Mouse (Mus musculus) kidney, embryonic 15.5 days (tissue): Measurements from ENCODE around the gene Phf10. TPM values are rescaled to one million over a fixed set of nuclear protein-coding genes. Genes with fewer than 3 reads are reported as not detected.
"Not testable (repeated sequence)": the region's sequence is repeated elsewhere in the genome, so short reads cannot be mapped to it uniquely, and the experiment has no call there.

Experiments used
- ATAC-seq: fragments of 200-750 bp; cut with Nextera tagmentation; replicated peaks from 2 replicates; pipeline ENCODE4 v1.8.0; 2017; ENCODE audit warnings: moderate TSS enrichment; ENCODE audit not compliant: low FRiP score
- H3K27ac ChIP-seq: fragments of 300-500 bp; sonication (generic); 2 replicates; pipeline ENCODE4 v1.5.1; 2015; ENCODE audit warnings: mild to moderate bottlenecking, inconsistent platforms
- H3K27me3 ChIP-seq: fragments of 300-500 bp; sonication (generic); 2 replicates; pipeline ENCODE4 v1.6.1; 2015; ENCODE audit warnings: inconsistent platforms
- H3K36me3 ChIP-seq: fragments of 300-500 bp; sonication (generic); 2 replicates; pipeline ENCODE4 v1.6.1; 2015; ENCODE audit warnings: inconsistent platforms
- H3K4me1 ChIP-seq: fragments of 300-500 bp; sonication (generic); 2 replicates; pipeline ENCODE4 v1.6.1; 2015; ENCODE audit warnings: inconsistent platforms
- H3K4me2 ChIP-seq: fragments of 300-500 bp; sonication (generic); 2 replicates; pipeline ENCODE4 v1.6.1; 2015; ENCODE audit warnings: moderate library complexity, mild to moderate bottlenecking, inconsistent platforms
- H3K4me3 ChIP-seq: fragments of 300-500 bp; sonication (generic); replicated peaks from 2 replicates; pipeline ENCODE4 v1.5.1; 2015; ENCODE audit warnings: mild to moderate bottlenecking, inconsistent platforms
- H3K9ac ChIP-seq: fragments of 300-500 bp; sonication (generic); 2 replicates; pipeline ENCODE4 v1.6.1; 2015; ENCODE audit warnings: mild to moderate bottlenecking, inconsistent platforms
- H3K9me3 ChIP-seq: fragments of 300-500 bp; sonication (generic); replicated peaks from 2 replicates; pipeline ENCODE4 v1.6.1; 2016; ENCODE audit warnings: inconsistent platforms
- WGBS: fragments of 180-500 bp; shearing (Covaris S2); methylation state at CpG from one replicate; pipeline ENCODE4 v1.1.7; 2015; ENCODE audit warnings: mixed read lengths; 5-methylcytosine and 5-hydroxymethylcytosine counted together
- polyA plus RNA-seq: library from polyadenylated mRNA; unstranded; fragments of >200 nt; fragmentation: Nextera tagmentation; extraction: Ambion mirVana; gene quantifications from 2 replicates; pipeline ENCODE4 v1.2.1, GENCODE M21; 2015

Gene Phf10
- polyA plus RNA-seq, 1 experiment from 2014 or later: 26.0 TPM

DNA sequence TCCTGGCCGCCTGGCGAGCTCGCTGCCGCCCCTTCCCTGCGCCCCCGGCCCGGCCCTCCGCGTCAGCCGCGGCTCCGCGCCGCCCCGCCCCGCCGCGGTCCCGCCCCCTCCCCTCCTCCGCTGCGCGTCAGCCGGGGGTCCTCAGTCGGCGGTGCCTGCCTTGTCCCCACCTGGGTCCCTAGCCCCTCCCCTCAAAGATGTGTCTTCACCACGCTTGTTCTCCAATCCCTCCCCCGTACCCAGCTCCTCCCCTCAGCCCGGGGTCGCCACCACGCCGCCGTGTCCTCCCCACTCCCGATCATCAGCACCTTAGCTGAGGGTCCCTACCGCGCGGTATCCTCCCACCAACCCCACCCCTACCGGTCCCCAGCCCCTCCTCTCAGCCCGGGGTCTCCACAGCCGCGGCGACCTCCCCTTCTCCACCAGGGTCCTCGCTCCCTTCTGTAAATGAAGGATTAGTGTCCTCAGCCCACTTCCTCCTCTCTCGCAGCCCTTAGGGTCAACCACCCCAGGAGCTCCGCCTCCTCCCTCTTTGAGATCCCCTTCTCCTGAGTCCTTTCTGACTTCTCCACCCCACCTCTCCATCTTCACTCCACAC is 583 bp upstream of the Phf10 start:
- H3K9me3 ChIP-seq, H3K4me2 ChIP-seq, H3K4me3 ChIP-seq, H3K9ac ChIP-seq, H3K27ac ChIP-seq, H3K27me3 ChIP-seq, H3K4me1 ChIP-seq: not testable (repeated sequence)
- ATAC-seq: peak; percentile 92
- no CpG with 5 or more reads among the region's 44 CpGs for WGBS
- peaks cover 13% of the 10 kb centered on the region for H3K36me3 ChIP-seq

DNA sequence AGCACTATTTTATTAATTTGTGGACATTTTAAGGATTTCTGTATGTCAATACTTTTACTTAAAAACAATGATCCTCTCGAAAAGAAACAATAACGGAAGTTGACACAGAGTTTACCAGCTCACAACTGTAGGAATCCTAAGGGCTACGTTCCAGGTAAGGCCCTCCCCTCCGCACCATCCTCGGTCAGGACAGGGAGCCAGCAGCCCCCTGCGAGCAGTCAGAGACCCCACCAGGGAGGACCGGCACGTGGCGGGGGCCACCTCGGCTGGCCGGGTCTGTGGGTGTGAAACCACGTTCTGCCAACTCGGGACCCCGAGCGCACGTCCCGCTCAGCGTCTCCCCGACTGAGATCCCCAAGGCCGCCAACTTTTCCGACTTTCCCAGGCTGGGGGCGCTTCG is 553 bp downstream of the Phf10 start:
- Histone ChIP-seq H3K27ac (no peak overlapping the region; the same call in 1 of the 2 replicates), H3K9ac (peak overlapping the region; percentile 58), H3K4me2 (peak overlapping the region; percentile 80), H3K27me3 (no peaks in the 10 kb centered on the region), H3K9me3 (no peaks in the 10 kb centered on the region), H3K4me1 (peaks cover 8% of the 10 kb centered on the region), H3K36me3 (peaks cover 16% of the 10 kb centered on the region), H3K4me3 (peak overlapping the region; percentile 78)
- peak; percentile 28 for ATAC-seq
- under 1% methylated on average over 21 of the region's 23 CpGs for WGBS

- Histone ChIP-seq H3K4me2 (peak overlapping the region; percentile 80), H3K9me3 (no peaks in the 10 kb centered on the region), H3K4me1 (peaks cover 8% of the 10 kb centered on the region), H3K4me3 (peak overlapping the region; percentile 33), H3K27me3 (no peaks in the 10 kb centered on the region), H3K9ac (0 out of 2 replicates have a peak overlapping the region, but pooled peaks have one; percentile 23), H3K36me3 (peaks cover 17% of the 10 kb centered on the region), H3K27ac (no peak overlapping the region)
- WGBS: 22% methylated on average over 3 of the region's 3 CpGs
- no peak for ATAC-seq
These were observed 1.1 kb downstream of the Phf10 start for GRCm38 (mm10) chr17:14959979-14960378.

- Histone ChIP-seq H3K4me1 (peaks cover 8% of the 10 kb centered on the region), H3K4me2 (no peak overlapping the region)
These were observed 2.3 kb downstream of the Phf10 start for GRCm38 (mm10) chr17:14958686-14959327.

GRCm38 (mm10) chr17:14953452-14953851 is 7.6 kb downstream of the Phf10 start:
- H3K4me2 ChIP-seq: no peak overlapping the region
- no peak overlapping the region for H3K4me3 ChIP-seq
- no peak overlapping the region for H3K9ac ChIP-seq
- H3K36me3 ChIP-seq: peaks cover 74% of the 10 kb centered on the region
- WGBS: 82% methylated on average over 8 of the region's 8 CpGs
- no peaks in the 10 kb centered on the region for H3K9me3 ChIP-seq
- ATAC-seq: no peak
- H3K4me1 ChIP-seq: no peaks in the 10 kb centered on the region
- H3K27ac ChIP-seq: no peak overlapping the region
- H3K27me3 ChIP-seq: no peaks in the 10 kb centered on the region

More at GRCm38 (mm10) chr17:14958686-14959327, 2.3 kb downstream of the Phf10 start:
- Histone ChIP-seq H3K36me3 (peaks cover 29% of the 10 kb centered on the region), H3K9me3 (no peaks in the 10 kb centered on the region), H3K4me3 (no peak overlapping the region), H3K27ac (no peak overlapping the region), H3K9ac (no peak overlapping the region), H3K27me3 (no peaks in the 10 kb centered on the region)
- WGBS: 89% methylated on average over 5 of the region's 5 CpGs
- no peak for ATAC-seq

GRCm38 (mm10) chr17:14949161-14949827 is 11.8 kb downstream of the Phf10 start:
- Histone ChIP-seq H3K4me2 (no peak overlapping the region), H3K9me3 (no peaks in the 10 kb centered on the region), H3K4me3 (no peak overlapping the region), H3K36me3 (peaks cover 80% of the 10 kb centered on the region), H3K27me3 (no peaks in the 10 kb centered on the region), H3K4me1 (peaks cover 9% of the 10 kb centered on the region), H3K27ac (no peak overlapping the region), H3K9ac (no peak overlapping the region)
- no peak for ATAC-seq
- 88% methylated on average over 7 of the region's 7 CpGs for WGBS

DNA sequence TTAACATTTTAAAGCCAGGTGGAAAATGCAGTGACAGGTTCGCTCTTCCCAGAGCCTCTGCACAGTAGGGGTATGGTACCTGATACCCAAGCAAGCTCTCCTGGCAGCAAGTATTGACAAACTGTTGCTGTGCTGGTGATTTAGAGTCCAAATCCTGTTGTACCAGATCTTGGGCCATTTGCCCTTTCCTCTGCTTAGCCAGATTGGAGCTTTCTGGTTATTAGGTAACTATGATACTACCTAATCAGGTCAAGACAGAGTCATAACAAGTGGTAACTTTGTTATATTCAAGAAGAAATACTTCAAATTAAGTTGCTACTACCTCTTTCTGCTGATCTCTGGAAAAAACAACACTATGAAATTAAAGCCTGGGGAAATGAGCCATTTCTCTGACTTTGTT is 16.5 kb downstream of the Phf10 start:
- WGBS: 94% methylated on average over 1 of the region's 1 CpGs
- Histone ChIP-seq H3K27ac (no peak overlapping the region), H3K4me1 (peaks cover 24% of the 10 kb centered on the region), H3K4me3 (no peak overlapping the region; the same call in 1 of the 2 replicates), H3K36me3 (peaks cover 36% of the 10 kb centered on the region), H3K4me2 (peak overlapping the region; percentile 80), H3K27me3 (no peaks in the 10 kb centered on the region), H3K9me3 (no peaks in the 10 kb centered on the region), H3K9ac (no peak overlapping the region)
- ATAC-seq: no peak

DNA sequence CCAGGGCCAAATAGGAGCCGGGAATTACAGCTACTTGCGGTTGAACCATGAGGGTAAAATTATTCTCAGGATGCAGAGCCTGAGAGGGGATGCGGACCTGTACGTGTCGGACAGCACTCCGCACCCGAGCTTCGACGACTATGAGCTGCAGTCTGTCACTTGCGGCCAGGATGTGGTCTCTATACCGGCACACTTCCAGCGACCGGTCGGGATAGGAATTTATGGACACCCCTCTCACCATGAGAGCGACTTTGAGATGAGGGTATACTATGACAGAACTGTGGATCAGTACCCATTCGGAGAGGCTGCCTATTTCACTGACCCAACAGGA is 17.4 kb downstream of the Phf10 start:
- ATAC-seq: no peak
- no peaks in the 10 kb centered on the region for H3K9me3 ChIP-seq
- peaks cover 24% of the 10 kb centered on the region for H3K4me1 ChIP-seq
- H3K4me3 ChIP-seq: peak overlapping the region; percentile 70
- H3K27ac ChIP-seq: peak overlapping the region; percentile 69
- H3K27me3 ChIP-seq: no peaks in the 10 kb centered on the region
- peak overlapping the region; percentile 80 for H3K9ac ChIP-seq
- WGBS: 14% methylated on average over 16 of the region's 16 CpGs
- H3K36me3 ChIP-seq: peaks cover 30% of the 10 kb centered on the region
- peak overlapping the region; percentile 80 for H3K4me2 ChIP-seq

GRCm38 (mm10) chr17:14943009-14943728 is 17.9 kb downstream of the Phf10 start, which contains the start of the genes Wdr27 and 1600012H06Rik:
Gene Wdr27 (minus strand): TSS chr17:14943158.
Gene 1600012H06Rik (plus strand): TSS chr17:14943184.
- Histone ChIP-seq H3K4me2 (peak within 1 kb of the TSS; percentile 80), H3K36me3 (peaks cover 25% of the 10 kb centered on the region), H3K9me3 (no peaks in the 10 kb centered on the region), H3K9ac (peak within 1 kb of the TSS; percentile 80), H3K4me1 (peaks cover 24% of the 10 kb centered on the region), H3K27me3 (no peaks in the 10 kb centered on the region), H3K4me3 (peak within 1 kb of the TSS; percentile 70), H3K27ac (peak within 1 kb of the TSS; percentile 88)
- under 1% methylated on average over 54 of the region's 54 CpGs for WGBS
- peak; percentile 99 for ATAC-seq

- WGBS: 73% methylated on average over 6 of the region's 6 CpGs
- not testable (repeated sequence) for H3K27ac ChIP-seq
These were observed 18.9 kb downstream of the Phf10 start for GRCm38 (mm10) chr17:14942181-14942580.

DNA sequence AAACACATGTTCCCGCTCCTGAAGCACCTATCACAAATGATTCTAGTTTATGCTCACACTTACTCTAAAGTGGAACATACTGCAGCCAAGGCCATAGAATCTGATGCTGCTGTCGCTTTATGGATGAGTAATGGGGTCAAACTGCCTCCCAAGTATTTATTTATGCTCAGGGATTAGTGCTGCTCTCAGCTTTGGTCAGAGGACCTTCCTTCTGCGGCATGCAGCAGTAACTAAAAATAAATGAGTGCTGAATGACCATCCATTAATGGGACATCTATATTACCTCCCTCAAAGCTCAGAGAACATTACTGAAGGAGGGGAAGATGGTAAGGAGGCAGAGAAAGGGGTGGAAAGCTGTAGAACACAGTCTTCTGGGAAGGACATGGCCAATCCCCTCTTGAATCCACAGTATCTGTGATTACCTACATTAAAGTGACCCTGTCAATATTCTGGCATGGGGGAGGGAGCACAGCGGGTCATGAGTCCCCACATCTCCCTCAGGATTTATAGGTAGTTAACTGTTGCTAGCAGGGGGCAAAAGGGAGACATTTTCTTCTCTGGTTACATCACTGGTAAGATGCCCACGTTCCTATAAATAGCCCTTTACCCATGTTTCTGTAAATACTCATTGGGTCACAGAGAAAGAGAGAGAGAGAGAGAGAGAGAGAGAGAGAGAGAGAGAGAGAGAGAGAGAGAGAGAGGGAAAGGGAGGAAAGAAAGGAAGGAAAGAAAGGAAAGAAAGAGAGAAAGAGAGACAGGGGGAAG is 25.1 kb downstream of the Phf10 start:
- Histone ChIP-seq H3K4me2 (no peak overlapping the region), H3K4me3 (no peak overlapping the region), H3K9me3 (no peaks in the 10 kb centered on the region), H3K4me1 (no peaks in the 10 kb centered on the region), H3K27me3 (no peaks in the 10 kb centered on the region), H3K36me3 (no peaks in the 10 kb centered on the region), H3K9ac (no peak overlapping the region), H3K27ac (no peak overlapping the region)
- ATAC-seq: no peak
- WGBS: 58% methylated on average over 5 of the region's 5 CpGs

More at GRCm38 (mm10) chr17:14942181-14942580, 18.9 kb downstream of the Phf10 start:
- Histone ChIP-seq H3K4me3 (peak overlapping the region; percentile 70), H3K36me3 (peaks cover 19% of the 10 kb centered on the region), H3K4me1 (peaks cover 24% of the 10 kb centered on the region), H3K9ac (peak overlapping the region; percentile 73), H3K4me2 (peak overlapping the region; percentile 80)
- ATAC-seq, H3K27me3 ChIP-seq, H3K9me3 ChIP-seq: not testable (repeated sequence)
